Mouse (Mus musculus): Measurements from ENCODE around the gene Tmem255b. TPM values are rescaled to one million over a fixed set of nuclear protein-coding genes. Genes with fewer than 3 reads are reported as not detected.

Tmem255b gene
- polyA plus RNA-seq, 1 experiment = not detected

DNA sequence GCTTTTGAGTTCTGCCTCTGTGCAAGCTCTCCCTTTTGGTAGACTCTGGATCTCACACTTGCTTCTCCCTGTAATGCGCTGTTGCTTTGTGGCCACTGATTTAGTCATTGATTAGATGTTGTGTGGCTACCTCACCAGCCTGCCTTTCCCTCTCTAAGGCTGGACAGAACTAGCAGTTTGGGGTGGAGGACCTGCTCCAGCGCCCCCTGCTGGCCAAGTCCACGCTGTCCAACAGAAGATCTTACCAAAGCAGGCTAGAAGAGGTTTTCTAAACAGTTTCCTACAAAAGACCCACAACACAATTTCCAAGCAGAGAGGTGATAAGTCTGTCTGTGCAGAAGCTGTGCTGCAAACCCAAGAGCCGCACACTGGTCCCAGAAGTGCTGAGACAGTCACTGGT, 26.9 kb downstream of the Tmem255b start:
- Histone ChIP-seq H3K27ac (ENCODE audit: insufficient read depth, low read length) (no peak overlapping the region), H3K27me3 (ENCODE audit: control insufficient read depth, insufficient read depth, low read length, poor library complexity, severe bottlenecking) (no peaks in the 10 kb centered on the region), H3K9me3 (replicated peaks; ENCODE audit: control insufficient read depth, insufficient read depth, low read length, poor library complexity, severe bottlenecking) (no peaks in the 10 kb centered on the region), H3K4me3 (ENCODE audit: low read depth, low read length) (no peak overlapping the region), H3K36me3 (ENCODE audit: control insufficient read depth, insufficient read depth, low read length, poor library complexity, severe bottlenecking) (no peaks in the 10 kb centered on the region), H3K9ac (ENCODE audit: low read depth, poor library complexity, severe bottlenecking) (no peak overlapping the region), H3K4me1 (ENCODE audit: control insufficient read depth, insufficient read depth, low read length) (no peaks in the 10 kb centered on the region)
- TF ChIP-seq EP300 (IDR thresholded peaks at IDR 0.05; ENCODE audit: insufficient read depth, low read depth, low read length) (no peak), CTCF (IDR thresholded peaks at IDR 0.05; ENCODE audit: low read depth, low read length) (peak; percentile 90), POLR2A (IDR thresholded peaks at IDR 0.05; ENCODE audit: insufficient read depth, low read length) (no peak)

DNA sequence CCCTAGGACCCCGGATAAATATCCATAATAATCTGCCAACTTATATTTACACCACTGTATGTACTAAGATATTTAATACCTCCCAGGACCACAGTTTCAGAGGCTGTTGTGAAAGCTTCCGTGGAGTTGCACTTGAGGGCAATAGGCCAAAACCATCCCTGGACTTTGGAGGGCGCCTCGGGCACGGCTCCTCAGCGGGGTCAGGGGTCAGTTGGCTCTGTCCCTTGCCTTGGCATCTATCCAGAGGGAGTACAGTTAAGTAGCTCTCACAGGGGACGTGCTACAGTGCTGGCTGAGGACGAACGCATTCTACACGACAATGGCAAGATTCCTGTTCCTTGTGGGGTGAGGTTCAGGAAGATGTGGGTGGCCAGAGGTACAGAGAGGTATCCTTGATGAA, 27.4 kb downstream of the Tmem255b start:
- H3K4me1 ChIP-seq (ENCODE audit: control insufficient read depth, insufficient read depth, low read length) = no peaks in the 10 kb centered on the region
- H3K9me3 ChIP-seq (replicated peaks; ENCODE audit: control insufficient read depth, insufficient read depth, low read length, poor library complexity, severe bottlenecking) = no peaks in the 10 kb centered on the region
- no peaks in the 10 kb centered on the region for H3K27me3 ChIP-seq (ENCODE audit: control insufficient read depth, insufficient read depth, low read length, poor library complexity, severe bottlenecking)
- H3K27ac ChIP-seq (ENCODE audit: insufficient read depth, low read length) = no peak overlapping the region
- H3K4me3 ChIP-seq (ENCODE audit: low read depth, low read length) = no peak overlapping the region
- no peak for TF ChIP-seq CTCF (IDR thresholded peaks at IDR 0.05; ENCODE audit: low read depth, low read length)
- TF ChIP-seq POLR2A (IDR thresholded peaks at IDR 0.05; ENCODE audit: insufficient read depth, low read length) = no peak
- no peak for TF ChIP-seq EP300 (IDR thresholded peaks at IDR 0.05; ENCODE audit: insufficient read depth, low read depth, low read length)
- H3K9ac ChIP-seq (ENCODE audit: low read depth, poor library complexity, severe bottlenecking) = no peak overlapping the region
- H3K36me3 ChIP-seq (ENCODE audit: control insufficient read depth, insufficient read depth, low read length, poor library complexity, severe bottlenecking) = no peaks in the 10 kb centered on the region

DNA sequence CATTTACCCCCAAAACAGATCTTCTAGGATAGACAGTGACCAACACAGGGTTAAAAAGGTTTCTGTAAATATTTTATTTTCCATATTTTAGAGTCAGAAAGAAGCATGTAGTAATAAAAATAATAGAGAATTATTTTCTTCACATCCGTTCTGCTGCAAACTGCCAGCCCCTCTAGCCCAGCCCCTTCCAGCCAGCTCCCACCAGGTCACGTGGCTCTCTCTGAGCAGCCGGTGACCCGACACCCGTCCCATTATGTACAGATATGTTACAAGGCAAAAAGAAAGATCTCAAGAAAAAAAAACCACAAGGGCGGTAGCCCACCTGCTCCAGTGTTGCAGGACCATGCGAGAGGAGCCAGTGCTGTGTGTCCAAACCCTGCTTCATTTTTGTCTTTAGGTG, 30.3 kb downstream of the Tmem255b start:
- no peaks in the 10 kb centered on the region for H3K9me3 ChIP-seq (replicated peaks; ENCODE audit: control insufficient read depth, insufficient read depth, low read length, poor library complexity, severe bottlenecking)
- no peak overlapping the region for H3K9ac ChIP-seq (ENCODE audit: low read depth, poor library complexity, severe bottlenecking)
- no peak overlapping the region for H3K4me3 ChIP-seq (ENCODE audit: low read depth, low read length)
- TF ChIP-seq CTCF (IDR thresholded peaks at IDR 0.05; ENCODE audit: low read depth, low read length) (no peak), POLR2A (IDR thresholded peaks at IDR 0.05; ENCODE audit: insufficient read depth, low read length) (no peak), EP300 (IDR thresholded peaks at IDR 0.05; ENCODE audit: insufficient read depth, low read depth, low read length) (no peak)
- no peak overlapping the region for H3K27ac ChIP-seq (ENCODE audit: insufficient read depth, low read length)
- no peaks in the 10 kb centered on the region for H3K4me1 ChIP-seq (ENCODE audit: control insufficient read depth, insufficient read depth, low read length)
- H3K27me3 ChIP-seq (ENCODE audit: control insufficient read depth, insufficient read depth, low read length, poor library complexity, severe bottlenecking) = no peaks in the 10 kb centered on the region
- no peaks in the 10 kb centered on the region for H3K36me3 ChIP-seq (ENCODE audit: control insufficient read depth, insufficient read depth, low read length, poor library complexity, severe bottlenecking)

DNA sequence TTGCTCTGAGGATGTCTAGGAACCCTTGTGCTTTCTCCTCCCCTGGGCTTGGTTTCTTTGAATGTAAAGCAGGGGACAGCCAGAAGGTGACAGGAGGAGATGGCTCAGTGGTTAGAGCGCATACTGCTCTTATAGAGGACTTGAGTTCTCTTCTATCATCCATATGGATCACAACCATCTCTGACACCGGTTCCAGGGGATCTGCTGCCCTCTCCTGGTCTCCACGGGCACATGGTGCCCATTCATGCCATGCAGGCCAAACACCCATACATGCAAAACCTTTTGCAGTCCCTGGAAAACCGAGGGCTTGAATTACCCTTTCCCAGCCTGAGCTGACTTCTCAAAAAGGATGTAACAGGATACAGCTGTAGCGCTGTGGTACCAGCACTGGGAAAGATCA, 32.0 kb downstream of the Tmem255b start:
- H3K9me3 ChIP-seq (replicated peaks; ENCODE audit: control insufficient read depth, insufficient read depth, low read length, poor library complexity, severe bottlenecking) = no peaks in the 10 kb centered on the region
- no peak overlapping the region for H3K27ac ChIP-seq (ENCODE audit: insufficient read depth, low read length)
- H3K4me3 ChIP-seq (ENCODE audit: low read depth, low read length) = no peak overlapping the region
- no peaks in the 10 kb centered on the region for H3K36me3 ChIP-seq (ENCODE audit: control insufficient read depth, insufficient read depth, low read length, poor library complexity, severe bottlenecking)
- H3K9ac ChIP-seq (ENCODE audit: low read depth, poor library complexity, severe bottlenecking) = no peak overlapping the region
- no peaks in the 10 kb centered on the region for H3K27me3 ChIP-seq (ENCODE audit: control insufficient read depth, insufficient read depth, low read length, poor library complexity, severe bottlenecking)
- no peaks in the 10 kb centered on the region for H3K4me1 ChIP-seq (ENCODE audit: control insufficient read depth, insufficient read depth, low read length)
- TF ChIP-seq CTCF (IDR thresholded peaks at IDR 0.05; ENCODE audit: low read depth, low read length) = peak; percentile 20
- no peak for TF ChIP-seq POLR2A (IDR thresholded peaks at IDR 0.05; ENCODE audit: insufficient read depth, low read length)

DNA sequence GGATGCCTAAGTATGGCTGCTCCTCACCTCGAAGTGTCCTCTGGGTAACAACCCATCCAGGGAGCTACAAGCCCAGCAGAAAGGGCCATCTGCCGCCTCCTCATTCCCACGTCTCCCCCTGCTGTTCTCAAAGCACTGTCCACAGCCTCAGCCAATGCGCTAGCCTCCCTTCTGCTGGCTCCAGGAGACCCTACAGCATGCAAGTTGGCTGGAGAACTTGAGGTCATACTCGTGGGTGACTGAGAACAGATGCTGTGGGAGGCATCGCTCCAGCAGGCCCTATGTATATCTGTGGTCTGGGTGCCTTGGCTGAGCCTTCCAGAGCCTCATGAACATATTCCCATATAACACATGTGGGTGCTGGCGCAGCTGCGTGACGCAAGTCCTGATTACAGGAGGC, 33.7 kb downstream of the Tmem255b start:
- TF ChIP-seq POLR2A (IDR thresholded peaks at IDR 0.05; ENCODE audit: insufficient read depth, low read length) = no peak
- no peak for TF ChIP-seq EP300 (IDR thresholded peaks at IDR 0.05; ENCODE audit: insufficient read depth, low read depth, low read length)
- no peak for TF ChIP-seq CTCF (IDR thresholded peaks at IDR 0.05; ENCODE audit: low read depth, low read length)
- Histone ChIP-seq H3K9me3 (replicated peaks; ENCODE audit: control insufficient read depth, insufficient read depth, low read length, poor library complexity, severe bottlenecking) (no peaks in the 10 kb centered on the region), H3K27me3 (ENCODE audit: control insufficient read depth, insufficient read depth, low read length, poor library complexity, severe bottlenecking) (no peaks in the 10 kb centered on the region), H3K27ac (ENCODE audit: insufficient read depth, low read length) (no peak overlapping the region), H3K9ac (ENCODE audit: low read depth, poor library complexity, severe bottlenecking) (no peak overlapping the region), H3K4me3 (ENCODE audit: low read depth, low read length) (no peak overlapping the region), H3K36me3 (ENCODE audit: control insufficient read depth, insufficient read depth, low read length, poor library complexity, severe bottlenecking) (no peaks in the 10 kb centered on the region), H3K4me1 (ENCODE audit: control insufficient read depth, insufficient read depth, low read length) (no peaks in the 10 kb centered on the region)

DNA sequence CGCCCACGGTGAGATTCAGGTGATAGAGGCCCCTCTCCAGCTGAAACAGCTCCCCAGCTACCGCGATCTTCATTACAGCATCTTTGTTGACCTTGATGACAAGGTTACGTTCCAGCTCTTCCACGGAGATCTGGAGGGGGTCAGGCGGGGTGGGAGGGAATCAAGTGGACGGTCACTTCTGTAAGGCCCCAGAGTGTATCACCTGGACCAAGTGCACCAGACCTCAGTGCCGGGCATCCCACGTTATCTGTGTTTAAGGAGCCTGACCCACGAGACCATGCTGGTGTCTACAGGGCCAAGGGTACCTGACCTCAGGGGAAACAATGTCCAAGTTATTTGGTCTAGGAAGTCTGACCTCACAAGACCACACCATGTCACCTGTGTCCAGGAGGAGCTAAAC, 36.5 kb downstream of the Tmem255b start:
- TF ChIP-seq CTCF (IDR thresholded peaks at IDR 0.05; ENCODE audit: low read depth, low read length) (no peak), POLR2A (IDR thresholded peaks at IDR 0.05; ENCODE audit: insufficient read depth, low read length) (no peak), EP300 (IDR thresholded peaks at IDR 0.05; ENCODE audit: insufficient read depth, low read depth, low read length) (no peak)
- H3K36me3 ChIP-seq (ENCODE audit: control insufficient read depth, insufficient read depth, low read length, poor library complexity, severe bottlenecking) = no peaks in the 10 kb centered on the region
- H3K4me3 ChIP-seq (ENCODE audit: low read depth, low read length) = no peak overlapping the region
- no peak overlapping the region for H3K9ac ChIP-seq (ENCODE audit: low read depth, poor library complexity, severe bottlenecking)
- no peak overlapping the region for H3K27ac ChIP-seq (ENCODE audit: insufficient read depth, low read length)
- no peaks in the 10 kb centered on the region for H3K4me1 ChIP-seq (ENCODE audit: control insufficient read depth, insufficient read depth, low read length)
- no peaks in the 10 kb centered on the region for H3K27me3 ChIP-seq (ENCODE audit: control insufficient read depth, insufficient read depth, low read length, poor library complexity, severe bottlenecking)
- H3K9me3 ChIP-seq (replicated peaks; ENCODE audit: control insufficient read depth, insufficient read depth, low read length, poor library complexity, severe bottlenecking) = no peaks in the 10 kb centered on the region
